Mouse (Mus musculus) heart, postnatal 0 days (tissue): ENCODE data around the gene H2-M11.

ENCODE experiments used
- CTCF ChIP-seq: IDR thresholded peaks from 2 replicates; pipeline ENCODE4 v1.5.1; 2016; ENCODE audit warnings: antibody characterized with exemption, control low read depth, low read depth
- EP300 ChIP-seq: IDR thresholded peaks from 2 replicates; pipeline ENCODE4 v1.6.1; 2016; ENCODE audit warnings: antibody characterized with exemption, low read depth

GRCm38 (mm10) chr17:36500435-36500834, 46.4 kb upstream of the H2-M11 start:
- no peak for TF ChIP-seq CTCF
- no peak for TF ChIP-seq EP300
